ENCODE assay signal across 12 mouse cellular contexts in the genomic region with DNA sequence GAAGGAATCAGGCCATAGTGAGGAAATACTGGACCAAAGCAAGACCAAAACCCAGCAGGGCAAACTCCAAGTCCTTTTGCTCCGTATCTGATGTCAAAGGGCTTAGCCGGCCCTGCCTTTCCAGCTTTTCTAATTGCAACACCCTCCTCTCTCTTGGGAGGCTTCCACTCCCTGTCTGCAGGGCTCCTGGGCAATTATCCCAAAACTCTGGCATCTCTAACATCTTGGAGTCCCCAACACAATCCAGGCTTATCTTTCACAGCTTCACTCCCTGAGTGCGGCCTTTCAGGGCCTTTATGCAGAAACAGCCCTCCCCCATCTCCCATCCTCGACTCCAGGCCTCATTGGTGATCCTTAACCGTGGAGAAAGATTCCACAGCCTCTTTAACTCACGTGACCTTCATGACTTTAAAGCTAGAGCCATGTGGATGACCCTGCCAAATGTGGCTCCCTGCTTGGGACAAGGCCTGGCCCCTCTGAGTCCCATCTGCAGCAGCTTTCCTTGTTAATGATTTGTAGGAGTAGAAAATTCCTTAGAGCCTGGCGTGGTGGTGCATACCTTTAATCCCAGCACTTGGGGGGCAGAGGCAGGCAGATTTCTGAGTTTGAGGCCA. TPM values are rescaled to one million over a fixed set of nuclear protein-coding genes. Genes with fewer than 3 reads are reported as not detected.
A peak's percentile ranks its signal among the peaks of the same experiment; 100 is the strongest.
DNase-seq lines count a peak whose midpoint lies in the region; ATAC-seq lines count a peak whose summit lies in the region.
"Had no signal": no experiment of that assay in that cellular context is flagged by ENCODE, and none has a peak within 500 bp of the region (broad histone marks: within the 10 kb centered on the region; RNA-seq: fewer than 3 reads in every experiment).

No protein-coding gene starts in this region.

- WGBS in heart, embryonic 11.5 days (ENCODE audit: insufficient replicate concordance): 30% methylated on average over 7 of the region's 7 CpGs

- no peaks in the 10 kb centered on the region for H3K27me3 ChIP-seq in heart, embryonic 11.5 days (ENCODE audit: control insufficient read depth, insufficient read depth, low read length)
- H3K27me3 ChIP-seq: hindbrain, embryonic 15.5 days had no signal

- H3K4me1 ChIP-seq in heart, embryonic 11.5 days (ENCODE audit: control insufficient read depth, insufficient read depth, low read length): no peaks in the 10 kb centered on the region
- H3K4me1 ChIP-seq: hindbrain, embryonic 15.5 days had no signal

- no peak overlapping the region for H3K4me3 ChIP-seq in heart, embryonic 11.5 days (ENCODE audit: low read depth, low read length)
- H3K4me3 ChIP-seq: hindbrain, embryonic 15.5 days had no signal

- no peak for ATAC-seq in heart, embryonic 11.5 days (replicated peaks; ENCODE audit: insufficient number of reproducible peaks, low FRiP score, low TSS enrichment)
- ATAC-seq in erythroblast, adult 5-6 weeks (replicated peaks; ENCODE audit: low FRiP score, poor library complexity, severe bottlenecking): no peak
- ATAC-seq: forebrain, embryonic 14.5 days had no signal

- no peak overlapping the region for H3K27ac ChIP-seq in heart, embryonic 11.5 days (ENCODE audit: low read depth, low read length)
- H3K27ac ChIP-seq: hindbrain, embryonic 15.5 days had no signal

- DNase-seq in heart, adult 18-20 months: peak; percentile 48 to 63
- DNase-seq in 3T3-L1 (ENCODE audit: low read depth, low spot score) (peak; percentile 38), ZHBTc4 (ENCODE audit: low read depth, low spot score) (peak; percentile 80)
- peak; percentile 30 for DNase-seq in kidney, postnatal 14 days
- DNase-seq in spleen, postnatal 10 days (ENCODE audit: low spot score in 2 of 2): no peak
- DNase-seq in embryo, embryonic 10 days (ENCODE audit: low spot score): no peak
- DNase-seq: layer of hippocampus, postnatal 36 days; thymus, adult 2 months had no signal

- H3K9ac ChIP-seq in heart, embryonic 11.5 days (ENCODE audit: low read depth, low read length): no peak overlapping the region
- H3K9ac ChIP-seq: hindbrain, embryonic 15.5 days had no signal

- no peaks in the 10 kb centered on the region for H3K9me3 ChIP-seq in heart, embryonic 11.5 days (replicated peaks; ENCODE audit: control insufficient read depth, low read length)
- H3K9me3 ChIP-seq: hindbrain, embryonic 15.5 days had no signal

- H3K4me2 ChIP-seq in heart, embryonic 11.5 days: no peak overlapping the region
- H3K4me2 ChIP-seq: hindbrain, embryonic 15.5 days had no signal

- no peaks in the 10 kb centered on the region for H3K36me3 ChIP-seq in heart, embryonic 11.5 days (ENCODE audit: control insufficient read depth, insufficient read depth, low read length)
- H3K36me3 ChIP-seq: hindbrain, embryonic 15.5 days had no signal

RNA-seq across cellular contexts. Expression of gene Slc35b4, which starts 11.2 kb away (rescaled TPM):
- 1 to 10 TPM; 7.9 to 8.0 TPM for total RNA-seq in heart, adult 18-20 months (2021)
- polyA plus RNA-seq in heart, embryonic 11.5 days (2014; fragmentation: Nextera tagmentation; extraction: Ambion mirVana): 44.6 and 50.4 TPM in 2 replicates
- total RNA-seq in erythroblast, adult 5-6 weeks (2015; ENCODE audit: low replicate concordance): 5.8 and 10.7 TPM in 2 replicates
- 9.2 and 9.5 TPM in 2 replicates for total RNA-seq in erythroblast, adult 5-6 weeks (2017; ENCODE audit: low replicate concordance)

Comparison
In these comparisons a context has a peak if more than half of its experiments do, and no peak if none do; other contexts are left out.
1. DNase-seq: peak in heart, adult 18-20 months (2 of 2), 3T3-L1 (single experiment), ZHBTc4 (single experiment) and kidney, postnatal 14 days (single experiment); none in spleen, postnatal 10 days (0 of 2) and embryo, embryonic 10 days (single experiment).